Mouse (Mus musculus) embryonic fibroblast, embryonic 13.5 days (primary cell): ENCODE measurements around the gene Gnb2.

Experiments
- CTCF ChIP-seq: IDR thresholded peaks from 2 replicates; pipeline ENCODE4 v1.5.1; 2011; ENCODE audit warnings: mild to moderate bottlenecking, control low read depth, low read length, moderate library complexity, borderline replicate concordance; ENCODE audit not compliant: insufficient read depth
- POLR2A ChIP-seq: IDR thresholded peaks from 2 replicates; pipeline ENCODE4 v1.6.1; 2011; ENCODE audit warnings: low read depth, mild to moderate bottlenecking, control low read depth, low read length, moderate library complexity

DNA sequence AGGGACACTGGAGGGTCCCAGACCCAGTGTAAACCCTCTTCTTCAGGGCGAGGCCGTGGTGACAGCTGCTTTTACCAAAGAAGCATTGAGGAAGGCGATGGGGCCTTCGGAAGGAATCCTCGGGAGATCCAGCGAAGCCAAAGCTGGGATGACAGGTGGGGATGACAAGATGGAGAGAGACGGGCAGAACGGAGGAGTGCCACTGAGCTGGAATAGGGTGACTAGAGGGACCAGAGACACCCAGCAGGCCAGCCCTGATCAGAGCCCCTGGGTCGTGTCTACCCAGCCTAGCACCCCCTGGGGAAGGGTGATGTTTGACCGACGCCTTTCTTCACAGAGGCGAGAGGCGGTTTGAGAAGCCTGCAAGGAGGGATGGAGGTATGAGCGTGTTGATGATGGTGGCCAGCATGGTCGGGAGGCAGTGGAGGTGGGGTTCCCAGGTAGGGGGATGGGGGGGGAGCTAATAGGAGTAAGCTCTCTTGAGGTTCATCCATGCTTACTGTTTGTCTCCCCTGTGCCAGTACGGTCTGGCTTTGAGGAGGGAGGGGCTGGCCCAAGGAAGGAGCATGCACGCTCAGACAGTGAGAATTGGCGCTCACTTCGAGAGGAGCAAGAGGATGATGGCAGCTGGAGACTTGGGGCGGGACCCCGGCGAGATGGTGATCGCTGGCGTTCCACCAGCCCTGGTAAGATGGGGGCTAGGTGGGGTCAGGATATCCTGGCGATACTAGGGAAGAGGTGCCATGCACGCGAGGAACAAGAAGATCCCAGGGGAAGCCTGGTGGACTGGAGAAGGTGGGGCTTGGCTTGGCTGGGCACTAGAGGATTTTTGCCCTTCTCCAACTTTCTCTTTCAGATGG, 13.4 kb downstream of the Gnb2 start:
- no peak for TF ChIP-seq POLR2A
- TF ChIP-seq CTCF: no peak
